Mouse (Mus musculus) embryonic fibroblast, embryonic 13.5 days (primary cell): ENCODE results near the gene Adipoq. TPM values are rescaled to one million over a fixed set of nuclear protein-coding genes. Genes with fewer than 3 reads are reported as not detected.

Experiments
- H3K27ac ChIP-seq: 2 replicates; pipeline ENCODE4 v1.5.1; 2012; ENCODE audit warnings: low read length, control low read depth, inconsistent platforms; ENCODE audit not compliant: insufficient read depth
- H3K4me1 ChIP-seq: 2 replicates; pipeline ENCODE4 v1.6.1; 2011; ENCODE audit warnings: low read length; ENCODE audit not compliant: control insufficient read depth, insufficient read depth
- H3K4me3 ChIP-seq: 2 replicates; pipeline ENCODE4 v1.5.1; 2011; ENCODE audit warnings: mild to moderate bottlenecking, control low read depth, low read length; ENCODE audit not compliant: insufficient read depth
- CTCF ChIP-seq: IDR thresholded peaks from 2 replicates; pipeline ENCODE4 v1.5.1; 2011; ENCODE audit warnings: mild to moderate bottlenecking, control low read depth, low read length, moderate library complexity, borderline replicate concordance; ENCODE audit not compliant: insufficient read depth
- POLR2A ChIP-seq: IDR thresholded peaks from 2 replicates; pipeline ENCODE4 v1.6.1; 2011; ENCODE audit warnings: low read depth, mild to moderate bottlenecking, control low read depth, low read length, moderate library complexity
- polyA plus RNA-seq: library from polyadenylated mRNA; stranded (reverse); fragments of >200 nt; gene quantifications from 2 replicates; pipeline ENCODE4 v1.2.4, GENCODE M21; 2011; ENCODE audit warnings: low read depth; ENCODE audit not compliant: missing spikeins, insufficient read length

The Adipoq gene
- polyA plus RNA-seq, 1 experiment: not detected

DNA sequence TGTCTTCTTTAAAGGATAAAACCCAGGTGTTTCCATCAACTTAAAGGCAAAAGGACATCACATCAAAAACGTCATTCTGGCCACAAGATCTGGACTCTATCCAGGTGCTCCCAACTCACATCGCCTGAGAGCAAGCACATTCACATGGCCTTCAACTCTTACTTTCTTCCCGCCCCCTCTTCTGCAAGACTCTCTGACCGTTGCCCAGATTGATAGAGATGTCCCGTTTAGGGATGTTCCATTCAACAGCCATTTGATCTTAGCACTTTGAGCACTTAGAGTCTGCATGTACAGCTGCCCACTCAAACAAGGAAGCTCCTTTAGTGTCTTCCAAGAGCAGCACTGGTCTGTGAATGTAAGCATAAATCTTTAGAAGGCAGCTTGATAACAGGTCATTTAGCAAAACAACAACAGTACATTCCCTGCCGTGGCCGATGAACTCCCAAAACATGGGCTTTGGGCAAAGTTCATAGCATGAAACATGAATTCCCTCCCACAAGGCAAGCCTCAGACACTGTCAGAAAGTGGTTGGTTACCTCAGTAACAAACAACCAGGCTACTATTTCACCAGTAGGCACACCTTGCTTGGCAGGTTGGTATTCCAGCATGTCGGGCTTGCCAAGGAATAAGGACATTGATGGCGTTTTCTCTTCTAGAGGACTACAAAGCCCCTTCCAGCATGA, 45.4 kb downstream of the Adipoq start:
- TF ChIP-seq CTCF: no peak
- no peak for TF ChIP-seq POLR2A
- H3K27ac ChIP-seq: no peak overlapping the region
- no peaks in the 10 kb centered on the region for H3K4me1 ChIP-seq
- H3K4me3 ChIP-seq: no peak overlapping the region

- TF ChIP-seq POLR2A (no peak), CTCF (no peak)
- no peak overlapping the region for H3K4me3 ChIP-seq
- no peak overlapping the region for H3K27ac ChIP-seq
- H3K4me1 ChIP-seq: no peaks in the 10 kb centered on the region
Measured at GRCm38 (mm10) chr16:23195618-23196017, 49.3 kb downstream of the Adipoq start.

GRCm38 (mm10) chr16:23196296-23196695, 50.0 kb downstream of the Adipoq start:
- Histone ChIP-seq H3K27ac (no peak overlapping the region), H3K4me3 (no peak overlapping the region), H3K4me1 (no peaks in the 10 kb centered on the region)
- TF ChIP-seq CTCF (no peak), POLR2A (no peak)

DNA sequence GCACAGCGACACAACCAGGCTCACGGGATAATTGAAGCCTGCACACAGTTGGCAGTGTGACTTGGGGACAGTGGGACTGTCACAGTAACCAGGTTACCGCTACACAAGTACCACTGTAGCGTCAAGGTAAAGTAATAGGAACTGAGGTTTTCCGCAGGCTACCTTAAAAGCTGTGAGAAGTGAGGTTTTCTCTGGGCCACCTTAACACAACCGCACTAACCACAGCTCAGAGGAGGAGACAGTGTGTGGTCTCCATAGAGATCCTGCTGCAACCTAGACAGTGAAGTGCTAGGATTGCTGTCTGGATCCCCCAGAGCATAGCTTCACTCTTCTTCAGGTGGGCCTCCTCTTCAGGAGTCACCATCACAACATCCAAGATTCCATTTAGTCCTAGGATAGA, 50.5 kb downstream of the Adipoq start:
- Histone ChIP-seq H3K4me1 (no peaks in the 10 kb centered on the region), H3K4me3 (no peak overlapping the region), H3K27ac (no peak overlapping the region)
- TF ChIP-seq POLR2A: no peak
- TF ChIP-seq CTCF: no peak

DNA sequence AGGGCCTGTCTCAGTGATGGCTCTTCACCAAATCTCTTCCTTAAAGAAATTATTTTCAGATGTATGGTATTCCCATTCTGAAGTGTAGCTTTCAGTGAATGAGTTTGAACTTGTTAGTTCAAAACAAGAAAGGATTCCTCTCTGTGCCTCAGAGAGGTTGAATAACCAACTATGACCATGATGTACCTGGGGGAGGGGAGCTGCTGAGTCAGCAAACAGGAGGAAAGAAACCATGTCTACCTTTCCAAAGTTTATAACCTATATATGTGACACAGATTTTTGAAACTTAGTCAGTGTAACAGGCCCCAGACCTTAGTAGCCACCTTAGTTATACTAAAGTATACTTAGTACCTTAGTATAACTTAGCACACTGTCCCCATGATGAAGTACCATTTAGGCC, 55.2 kb downstream of the Adipoq start:
- Histone ChIP-seq H3K4me3 (no peak overlapping the region), H3K27ac (no peak overlapping the region), H3K4me1 (no peaks in the 10 kb centered on the region)
- TF ChIP-seq CTCF: no peak
- TF ChIP-seq POLR2A: no peak

Other genes starting within 250 kb of the Adipoq start
- 0.65 and 0.94 TPM in 2 replicates for gene Fetub, start 228.2 kb upstream of the Adipoq start, polyA plus RNA-seq
- gene Hrg, start 195.5 kb upstream of the Adipoq start, polyA plus RNA-seq: not detected in 2 replicates
- gene Kng2, start 117.1 kb upstream of the Adipoq start, polyA plus RNA-seq: 2.4 and 2.9 TPM in 2 replicates
- 1.4 and 1.5 TPM in 2 replicates for gene Kng1, start 88.7 kb upstream of the Adipoq start, polyA plus RNA-seq
- 552 and 554 TPM in 2 replicates for gene Eif4a2, start 39.1 kb upstream of the Adipoq start, polyA plus RNA-seq
- 17.6 and 22.3 TPM in 2 replicates for gene Rfc4, start 18.8 kb upstream of the Adipoq start, polyA plus RNA-seq
- 7.4 and 10.3 TPM in 2 replicates for gene St6gal1, start 78.2 kb downstream of the Adipoq start, polyA plus RNA-seq